Mouse (Mus musculus) testis, postnatal 14 days (tissue): ENCODE results near the gene Notum.
"Not testable (repeated sequence)": the region's sequence is repeated elsewhere in the genome, so short reads cannot be mapped to it uniquely, and the experiment has no call there.

ENCODE experiments used
- DNase-seq: peaks from one replicate; pipeline ENCODE4 v3.0.0; 2021; ENCODE audit warnings: low spot score

Gene Notum

DNA sequence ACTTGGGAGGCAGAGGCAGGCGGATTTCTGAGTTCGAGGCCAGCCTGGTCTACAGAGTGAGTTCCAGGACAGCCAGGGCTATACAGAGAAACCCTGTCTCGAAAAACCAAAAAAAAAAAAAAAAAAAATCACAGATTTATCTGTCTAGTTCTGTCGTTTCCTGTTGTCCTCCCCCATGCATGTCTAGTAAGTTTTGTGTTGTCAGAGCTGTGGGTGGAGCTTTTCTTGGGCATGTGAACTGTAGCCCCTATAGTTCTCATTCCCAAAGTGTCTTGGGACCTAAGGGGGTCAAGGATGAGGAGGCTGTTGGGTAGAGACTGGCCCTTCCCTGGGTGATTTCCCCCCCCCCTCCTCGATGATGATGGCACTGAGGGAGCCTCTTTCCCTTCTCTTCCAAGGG is 14.9 kb upstream of the Notum start:
- not testable (repeated sequence) for DNase-seq

DNA sequence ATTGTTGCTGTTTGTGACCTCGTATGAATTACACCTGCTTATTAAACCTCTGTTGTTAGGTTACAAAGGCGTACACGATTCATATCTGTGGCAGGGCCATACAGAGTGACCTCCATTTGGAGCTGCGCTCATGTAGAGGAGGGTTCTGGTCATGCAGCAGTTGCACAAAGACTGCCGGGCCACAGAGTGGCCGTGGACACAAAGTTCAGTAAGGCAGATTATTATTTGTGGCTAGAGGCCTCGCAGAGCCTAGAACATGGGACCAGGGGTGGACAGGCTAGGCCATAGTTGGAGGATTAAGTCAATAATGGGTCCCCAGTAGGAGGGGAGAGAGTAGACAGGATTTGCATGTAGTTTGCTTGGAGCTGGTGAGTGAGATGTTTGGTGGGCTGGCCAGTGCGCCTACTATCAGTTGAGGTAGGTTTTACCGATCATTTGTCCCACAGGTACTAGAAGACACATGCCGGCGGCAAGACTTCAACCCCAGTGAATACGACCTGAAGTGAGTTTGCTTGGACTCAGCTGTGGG is 12.7 kb upstream of the Notum start:
- no peak for DNase-seq

DNA sequence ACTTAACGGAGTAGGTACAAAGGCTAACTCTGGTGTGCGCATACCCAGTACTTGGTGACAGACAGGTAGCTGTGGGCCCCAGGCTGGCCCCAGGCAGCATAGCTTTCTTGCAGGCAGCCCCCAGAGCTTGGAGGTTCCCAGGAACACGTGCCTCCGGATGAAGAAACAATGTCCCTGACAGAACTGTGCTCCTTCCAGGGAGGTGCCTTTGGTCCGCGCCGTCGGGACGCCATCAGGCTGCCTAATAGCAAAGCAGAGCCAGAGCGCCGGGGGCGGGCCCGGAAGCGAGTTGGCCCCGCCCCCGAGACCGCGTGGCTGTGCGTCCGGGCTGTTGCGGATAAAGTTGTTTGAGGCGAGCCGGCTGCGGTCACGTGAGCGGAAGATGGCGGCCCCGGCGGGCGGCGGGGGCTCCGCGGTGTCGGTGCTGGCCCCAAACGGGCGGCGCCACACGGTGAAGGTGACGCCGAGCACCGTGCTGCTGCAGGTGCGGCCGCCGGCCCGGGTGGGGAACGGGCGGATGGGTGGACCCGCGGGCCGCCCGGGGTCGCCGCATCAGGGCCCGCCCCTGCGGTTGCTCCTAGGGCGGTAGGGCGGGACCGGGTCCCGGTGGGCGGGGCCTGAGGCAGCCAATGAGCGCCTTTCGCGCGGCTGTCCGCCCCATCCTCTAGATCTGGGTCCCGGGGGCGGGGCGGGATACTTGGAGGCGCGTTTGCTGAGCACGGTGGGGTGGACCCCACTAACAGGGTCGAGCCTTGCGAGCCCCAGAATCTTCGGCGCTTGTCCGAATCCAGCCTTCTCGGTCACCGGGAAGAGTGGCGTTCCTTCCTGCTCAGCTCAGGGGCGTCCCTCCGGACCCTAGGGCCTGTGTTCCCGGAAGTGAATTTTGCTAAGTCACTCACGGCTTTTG is 12.0 kb upstream of the Notum start, which contains the start of gene Aspscr1:
Gene Aspscr1, plus strand, starts transcription at position 287 of the 907 bp plus-strand sequence.
- peak; percentile 95 for DNase-seq

DNA sequence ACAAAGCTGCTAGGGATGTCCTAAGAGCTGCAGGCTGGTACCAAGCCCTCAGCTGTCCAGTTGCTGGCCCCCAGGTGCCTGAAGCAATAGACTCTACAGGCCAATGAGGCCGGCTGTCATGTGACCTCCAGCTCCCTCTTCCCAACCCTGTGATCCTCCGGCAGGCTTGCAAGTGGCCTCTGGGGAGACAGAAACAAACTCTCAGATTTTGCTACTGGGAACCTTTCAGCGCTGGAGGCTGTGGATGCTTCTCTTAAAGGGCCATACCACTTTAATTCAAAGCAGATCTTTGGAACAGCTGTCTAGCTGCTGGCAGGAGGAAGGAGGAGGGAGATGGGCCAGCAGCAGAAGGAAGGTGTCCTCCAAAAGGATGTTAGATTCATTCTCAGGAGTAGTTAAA is 5.6 kb upstream of the Notum start:
- DNase-seq: no peak

DNA sequence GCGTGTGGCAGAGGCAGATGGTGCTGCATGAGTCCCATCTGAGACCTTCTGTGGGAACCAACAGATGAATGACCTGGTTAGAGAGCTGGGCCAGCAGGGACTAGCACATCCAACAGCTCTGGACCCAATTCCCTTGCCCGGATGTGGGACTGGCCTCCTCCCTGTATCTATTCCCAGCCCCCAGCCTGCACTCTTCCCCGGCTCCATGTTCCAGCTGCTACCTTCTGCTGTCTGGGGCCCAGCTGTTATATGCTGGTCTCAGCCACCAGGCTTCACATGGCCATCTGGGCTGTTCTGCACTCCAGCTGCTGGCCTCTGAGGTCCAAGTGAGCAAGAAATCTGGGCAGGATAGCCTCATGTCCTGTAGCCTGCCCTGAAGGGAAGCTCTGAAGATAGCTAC is 4.4 kb upstream of the Notum start:
- no peak for DNase-seq

DNA sequence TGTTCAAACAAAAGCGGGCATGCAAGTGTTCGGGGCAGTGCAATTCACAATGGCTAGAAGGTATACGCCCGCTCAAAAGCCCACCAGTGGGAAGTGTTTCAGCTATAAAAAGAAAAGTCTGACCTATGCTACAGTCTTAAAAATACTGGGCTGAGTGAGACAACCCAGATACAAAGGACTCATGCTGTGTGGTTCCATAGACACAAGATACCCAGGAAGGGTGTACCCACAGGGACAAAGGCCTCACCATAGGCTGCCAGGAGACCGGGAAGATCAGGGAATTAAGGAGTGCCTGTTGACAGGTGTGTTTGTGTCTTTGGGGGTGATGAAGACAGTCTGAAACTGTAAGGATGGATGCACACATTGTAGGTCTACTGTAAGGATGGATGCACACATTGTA is 2.7 kb upstream of the Notum start:
- DNase-seq: no peak

DNA sequence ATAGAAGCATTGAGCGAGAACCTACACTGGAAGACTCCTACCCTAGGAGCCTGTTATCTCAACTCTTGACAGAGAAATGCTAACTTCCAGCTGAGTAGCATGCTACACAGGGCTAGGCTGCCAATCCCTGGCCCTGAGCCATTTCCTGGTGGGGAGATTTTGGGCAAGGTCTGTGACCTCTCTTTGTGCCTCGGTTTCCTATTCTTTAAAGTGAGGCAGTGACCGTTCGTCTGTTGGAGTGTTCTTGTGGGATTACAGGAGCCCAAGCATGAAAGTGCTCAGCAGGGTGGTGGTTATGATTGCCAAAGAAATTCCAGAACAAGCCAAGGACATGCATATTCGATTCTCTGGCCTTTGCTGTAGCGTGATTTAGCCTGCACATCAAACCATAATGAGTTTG is 1.8 kb upstream of the Notum start:
- DNase-seq: no peak

DNA sequence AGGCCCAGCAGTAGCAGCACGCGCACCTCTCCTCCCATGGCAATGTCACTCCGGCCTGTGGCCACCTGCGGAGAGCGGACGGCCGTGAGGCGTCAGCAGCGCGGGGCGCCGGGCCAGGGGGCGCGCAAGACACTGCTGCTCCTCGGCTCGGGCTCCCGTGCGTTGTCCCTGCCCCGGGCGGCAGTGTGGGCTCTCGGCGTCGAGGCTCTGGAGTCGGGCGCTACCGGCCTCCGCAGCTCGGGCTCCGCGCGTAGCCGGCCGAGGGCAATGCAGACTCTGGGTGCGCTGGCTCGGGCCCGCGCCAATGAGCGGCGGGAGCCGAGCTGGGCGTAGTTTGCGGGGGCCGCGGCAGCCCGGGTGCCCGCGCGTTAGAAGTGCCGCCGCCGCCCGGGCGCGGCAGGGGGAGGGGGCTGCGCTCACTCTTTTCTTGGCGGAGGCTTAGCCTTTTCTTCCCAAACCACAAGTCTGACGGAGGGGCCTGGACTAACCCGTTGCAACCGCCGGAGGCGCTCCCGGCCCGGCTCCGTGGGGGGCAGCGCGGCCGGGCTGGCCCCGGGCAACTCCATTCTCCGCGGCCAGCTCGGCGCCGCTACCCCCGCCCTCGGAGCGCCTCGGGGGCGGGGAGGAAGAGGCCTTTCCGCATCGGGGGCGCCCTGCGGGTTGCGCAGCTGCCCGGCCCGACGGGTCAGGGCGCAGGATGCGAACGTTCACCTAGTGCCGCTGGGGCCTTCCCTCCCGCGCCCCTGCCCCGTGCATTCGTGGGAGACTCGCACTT is 487 bp downstream of the Notum start:
- DNase-seq: no peak

DNA sequence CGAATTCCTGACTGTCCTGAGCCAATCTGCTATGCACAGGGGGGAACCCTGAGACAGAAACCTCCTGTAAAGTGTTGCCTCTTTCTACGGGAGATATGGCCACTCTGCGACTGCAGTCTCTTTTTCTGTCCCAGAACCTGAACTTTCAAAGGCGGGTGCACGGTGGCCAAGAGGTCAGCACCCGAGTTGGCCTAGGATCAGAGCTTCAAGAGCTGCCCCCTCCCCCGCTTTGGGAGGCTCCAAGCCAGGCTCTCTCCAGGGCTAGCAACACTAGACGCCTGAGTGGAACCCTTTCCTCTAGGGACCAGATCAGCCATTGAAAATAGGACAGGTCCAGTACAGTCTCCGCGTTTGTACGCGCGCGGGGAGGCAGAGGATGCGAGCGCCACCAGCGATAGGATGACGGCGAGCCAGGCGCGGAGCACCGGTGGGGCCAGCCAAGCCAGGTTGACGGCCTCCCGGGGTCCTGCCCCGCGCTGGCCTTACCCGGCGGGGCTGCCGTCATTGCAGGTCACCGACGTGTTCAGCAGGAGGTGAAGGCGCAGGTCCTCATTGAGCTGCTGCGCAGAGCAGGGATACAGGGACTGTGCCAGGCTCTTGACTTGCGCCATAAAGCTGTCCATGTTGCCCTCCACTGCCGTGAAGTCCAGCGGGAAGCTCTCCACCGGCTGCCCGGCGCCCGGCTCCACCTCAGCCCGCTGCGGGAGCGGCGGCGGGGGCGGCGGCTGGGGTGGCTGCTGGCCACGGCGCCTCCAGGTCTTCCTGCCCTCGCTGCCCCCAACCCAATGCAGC is 1.3 kb downstream of the Notum start:
- DNase-seq: no peak

DNA sequence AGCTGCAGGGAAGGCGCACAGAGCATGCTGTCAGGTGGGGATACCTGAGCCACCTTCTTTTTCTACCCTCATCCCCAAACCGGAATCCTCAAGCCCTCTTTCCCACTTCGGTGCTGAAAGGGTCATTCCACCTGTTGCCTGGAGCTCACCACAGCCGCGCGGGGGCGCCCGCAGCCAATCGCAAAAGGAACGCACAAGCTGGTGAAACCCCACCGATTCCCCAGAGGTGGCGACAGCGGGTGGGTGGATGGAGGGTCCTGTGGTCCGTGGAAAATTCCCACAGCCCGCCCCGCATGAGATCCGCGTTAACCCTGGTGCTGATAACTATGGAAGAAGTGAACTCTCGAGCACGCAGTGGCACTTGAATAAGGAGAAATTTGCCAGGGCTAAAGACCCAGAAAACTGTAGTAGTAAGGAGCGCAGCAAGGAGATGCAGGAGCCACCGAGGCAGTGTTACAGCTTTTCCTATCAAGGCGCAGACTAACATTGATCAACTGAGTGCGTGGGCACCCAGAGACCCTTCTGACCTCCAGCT is 2.0 kb downstream of the Notum start:
- peak; percentile 64 for DNase-seq

DNA sequence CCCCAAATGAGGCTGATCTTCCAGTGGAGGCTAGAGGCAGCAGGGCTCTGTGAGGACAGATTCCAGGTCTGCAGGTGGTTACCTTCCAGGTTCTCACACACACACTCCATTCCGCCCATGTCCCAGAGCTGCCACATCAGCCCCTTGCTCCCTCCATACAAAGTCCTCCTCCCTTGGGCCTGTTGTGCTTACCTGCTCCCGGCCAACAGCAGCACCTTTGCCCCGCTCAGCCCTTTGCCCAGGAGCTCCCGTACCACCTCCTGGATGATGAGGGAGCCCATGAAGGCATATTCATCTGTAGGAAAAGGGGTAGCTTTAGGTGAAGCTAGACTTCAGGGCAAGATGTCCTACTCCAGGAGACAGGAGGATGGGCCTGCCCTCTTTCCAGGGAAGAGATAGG is 3.7 kb downstream of the Notum start:
- no peak for DNase-seq

DNA sequence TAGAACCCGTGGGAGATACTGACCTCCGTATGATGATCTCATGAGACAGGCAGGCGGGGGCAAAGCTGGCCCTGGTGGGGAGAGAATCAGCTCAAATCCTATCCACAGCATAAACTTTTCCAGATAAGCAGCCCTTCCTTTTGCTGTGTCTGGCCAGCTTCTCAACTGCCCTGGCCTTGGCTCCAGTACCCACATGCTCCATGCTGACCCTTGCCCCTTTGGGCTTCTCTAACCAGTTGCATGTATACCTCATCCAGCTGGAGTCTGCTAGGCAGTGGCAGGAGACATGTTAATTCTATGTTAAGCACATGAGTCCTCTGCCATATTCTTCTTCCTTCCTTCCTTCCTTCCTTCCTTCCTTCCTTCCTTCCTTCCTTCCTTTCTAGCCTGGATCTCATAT is 6.2 kb downstream of the Notum start:
- no peak for DNase-seq

DNA sequence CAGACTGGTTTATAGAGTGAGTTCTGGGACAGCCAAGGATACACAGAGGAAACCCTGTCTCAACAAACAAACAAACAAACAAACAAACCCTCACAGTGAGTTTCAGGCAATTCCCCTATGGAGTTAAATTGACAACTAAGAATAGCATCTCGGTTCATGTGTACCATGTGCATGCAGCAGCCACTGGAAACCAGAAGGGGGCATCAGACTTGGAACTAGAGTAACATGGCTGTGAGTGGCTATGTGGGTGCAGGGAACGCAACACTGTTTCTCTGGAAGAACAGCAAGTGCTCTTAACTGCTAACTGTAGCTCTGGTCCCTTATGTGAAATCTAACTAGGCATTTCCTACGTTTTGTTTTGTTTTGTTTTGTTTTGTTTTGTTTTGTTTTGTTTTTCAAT is 9.1 kb downstream of the Notum start:
- DNase-seq: peak; percentile 54

DNA sequence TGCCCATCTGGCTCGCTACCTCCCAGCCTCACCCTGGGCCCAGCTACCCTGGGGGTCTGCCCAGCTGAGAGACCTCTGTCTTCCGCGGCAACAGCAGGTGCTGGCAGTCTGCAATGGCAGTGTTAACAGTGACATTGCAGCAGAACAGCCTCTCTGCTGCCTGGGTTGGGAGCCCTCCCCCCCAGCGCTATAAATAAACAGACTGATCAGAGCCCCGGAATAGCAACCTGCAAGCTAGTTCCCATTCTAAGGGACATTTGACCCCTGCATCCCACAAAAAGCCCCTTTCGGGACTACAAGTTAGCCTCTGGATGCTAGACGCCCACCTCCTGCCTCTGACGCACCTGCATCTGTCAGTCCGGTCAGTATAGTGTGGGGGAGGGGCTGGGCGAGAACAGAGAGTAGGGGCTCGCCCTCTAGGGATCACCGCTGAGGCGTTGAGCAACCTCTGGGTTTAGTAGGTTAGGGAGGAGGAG is 12.9 kb downstream of the Notum start, which contains the start of gene Myadml2:
Gene Myadml2, minus strand, starts transcription at position 158 of the 476 bp plus-strand sequence.
- DNase-seq: peak; percentile 84

DNA sequence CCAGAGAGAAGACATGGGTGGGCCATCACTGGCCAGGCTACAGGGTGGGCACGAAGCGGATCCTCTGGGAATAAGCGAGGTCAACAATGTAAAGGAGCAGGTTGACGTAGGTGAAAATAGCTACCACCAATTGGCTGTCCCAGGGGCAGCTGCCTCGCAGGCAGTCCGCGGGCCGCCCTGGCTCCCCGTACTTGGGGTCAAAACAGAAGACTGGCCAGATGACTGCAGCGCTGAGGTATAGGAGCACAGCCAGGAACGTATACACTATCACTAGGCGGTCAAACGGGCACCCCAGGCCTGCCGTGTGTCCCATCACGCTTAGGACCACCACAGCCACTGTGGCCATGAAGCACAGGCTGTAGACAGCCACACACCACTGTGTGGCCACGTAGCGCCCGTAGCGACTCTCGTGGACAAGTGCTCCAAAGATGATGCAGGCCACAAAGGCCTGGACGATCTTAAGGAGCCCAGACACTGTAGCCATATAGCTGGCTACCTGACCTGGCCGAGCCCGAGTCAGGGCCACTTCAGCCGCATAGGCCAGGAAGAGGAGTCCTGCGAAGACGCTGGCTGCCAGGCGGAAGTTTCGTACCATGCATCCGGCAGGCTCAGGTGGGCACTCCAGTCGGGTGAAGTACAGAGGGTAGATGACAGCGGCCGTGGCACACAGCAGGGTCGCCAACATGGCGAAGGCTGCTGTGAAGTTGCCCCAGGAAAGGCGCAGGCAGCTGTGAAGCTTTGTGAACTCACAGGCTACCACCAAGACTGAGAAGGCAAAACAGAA is 13.7 kb downstream of the Notum start:
- peak; percentile 7 for DNase-seq

DNA sequence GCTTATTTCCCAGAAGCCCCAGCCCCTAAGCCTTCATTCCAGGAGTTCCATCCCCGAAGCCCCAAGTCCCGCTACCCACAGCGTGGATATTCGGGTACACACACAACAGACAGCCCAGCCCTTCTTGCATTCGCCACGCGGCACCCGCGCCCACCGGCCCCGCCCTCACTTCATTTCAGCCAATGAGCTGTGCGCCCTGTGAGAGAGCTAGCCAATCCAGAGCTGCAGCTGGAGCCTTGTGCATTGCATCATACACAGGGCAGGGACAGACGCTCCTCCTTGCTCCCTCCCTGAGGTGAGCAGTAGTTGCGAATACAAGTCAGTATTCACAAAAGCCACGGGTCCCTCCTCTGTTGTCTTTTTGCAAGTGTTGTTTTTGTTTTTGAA is 17.4 kb downstream of the Notum start, which contains the start of gene Pycr1:
Gene Pycr1, minus strand, starts transcription at position 169 of the 387 bp plus-strand sequence.
- peak; percentile 90 for DNase-seq

DNA sequence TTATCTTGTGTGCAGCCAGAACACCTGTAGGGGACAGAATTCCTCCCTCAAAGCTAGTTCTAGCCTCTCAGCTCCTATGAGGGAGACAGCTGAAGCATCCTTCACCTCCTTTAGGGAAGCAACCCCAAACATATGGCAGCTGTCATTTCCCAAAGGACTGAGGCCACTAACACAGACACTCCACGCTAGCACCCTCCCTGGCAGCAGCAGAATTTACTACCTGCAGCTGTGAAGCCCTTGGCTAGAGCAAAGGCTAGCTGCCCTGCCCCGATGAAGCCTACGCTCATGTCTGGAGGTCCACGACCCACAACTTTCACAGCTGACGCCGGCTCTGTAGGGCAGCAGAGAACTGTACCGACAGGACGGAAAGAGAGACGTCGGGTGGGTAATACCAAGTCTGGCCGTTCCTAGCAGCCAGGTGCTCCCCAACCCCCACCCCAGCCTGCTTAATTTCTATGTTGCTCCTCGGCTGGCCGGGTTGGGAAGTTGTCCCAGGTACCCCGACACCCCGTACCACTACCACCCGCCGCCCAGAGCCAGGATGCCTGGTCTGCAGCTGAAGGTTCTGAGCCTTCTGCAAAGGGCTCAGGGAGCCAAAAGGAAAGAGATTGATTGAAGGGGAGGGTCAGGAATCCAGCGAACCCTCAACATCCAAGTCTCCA is 17.9 kb downstream of the Notum start:
- no peak for DNase-seq

DNA sequence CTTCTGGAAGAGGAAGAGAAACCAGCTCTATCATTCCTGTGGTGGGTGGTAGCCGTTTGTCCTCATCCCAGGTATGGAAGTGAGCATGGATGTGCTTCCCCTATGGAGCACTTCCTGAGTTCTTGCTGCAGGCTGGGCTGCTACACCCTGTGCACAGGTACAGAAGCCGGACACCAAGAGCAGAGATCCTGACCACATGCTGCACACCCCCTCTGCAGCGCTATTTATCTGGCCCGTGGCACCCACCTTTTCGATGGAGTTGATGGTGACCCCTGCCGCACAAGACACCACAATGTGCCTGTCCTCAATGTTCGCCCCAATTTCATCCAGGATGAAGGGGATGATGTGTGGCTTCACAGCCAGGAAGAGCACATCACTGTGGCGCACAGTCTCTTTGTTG is 19.1 kb downstream of the Notum start:
- no peak for DNase-seq

DNA sequence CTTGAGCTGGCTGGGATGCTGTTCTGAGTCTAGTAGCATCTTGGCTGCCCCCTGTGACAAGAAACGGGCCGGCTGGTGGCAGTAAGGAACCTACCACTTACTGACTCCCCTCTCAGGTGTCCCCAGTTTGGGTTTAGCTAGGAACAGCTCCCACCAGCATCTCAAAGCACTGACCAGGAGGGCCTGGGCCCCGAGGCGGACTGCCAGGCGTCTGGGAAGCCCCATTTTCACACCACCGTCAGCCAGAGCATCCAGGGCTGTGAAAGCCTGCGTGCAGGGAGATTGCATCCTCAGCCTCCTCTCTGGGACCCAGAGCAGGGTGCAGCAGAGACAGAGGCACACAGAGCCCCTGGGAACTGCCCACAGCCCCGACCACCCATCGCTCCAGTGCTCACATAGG is 19.7 kb downstream of the Notum start:
- no peak for DNase-seq

DNA sequence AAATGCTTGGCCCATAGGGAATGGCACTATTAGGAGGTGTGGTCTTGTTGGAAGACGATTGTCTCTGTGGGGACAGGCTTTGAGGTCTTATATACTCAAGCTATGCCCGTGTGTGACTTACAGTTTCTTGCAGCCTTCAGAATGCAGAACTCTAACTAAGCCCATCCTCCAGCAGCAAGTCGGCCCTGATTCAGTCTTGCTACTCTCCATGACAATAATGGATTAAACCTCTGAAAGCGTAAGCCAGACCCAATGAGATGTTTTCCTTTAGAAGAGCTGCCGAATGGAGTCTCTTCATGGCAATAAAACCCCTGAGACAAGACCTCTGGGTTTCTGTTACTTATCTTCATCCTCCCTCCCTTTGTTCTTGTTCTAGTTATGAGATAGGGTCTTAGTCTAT is 26.2 kb downstream of the Notum start:
- no peak for DNase-seq
